Mouse (Mus musculus) urinary bladder, adult 2 months (tissue): ENCODE data around the gene Hipk4. TPM values are rescaled to one million over a fixed set of nuclear protein-coding genes. Genes with fewer than 3 reads are reported as not detected.
"Not testable (repeated sequence)": the region's sequence is repeated elsewhere in the genome, so short reads cannot be mapped to it uniquely, and the experiment has no call there.

ENCODE experiments used
- DNase-seq: peaks from one replicate; pipeline ENCODE4 v3.0.0; 2022; ENCODE audit warnings: low spot score
- polyA plus RNA-seq: library from polyadenylated mRNA; depleted of rRNA; stranded (reverse); fragments of >200 nt; gene quantifications from 2 replicates; pipeline ENCODE4 v1.2.3, GENCODE M21; 2012

Gene Hipk4
- polyA plus RNA-seq, 1 experiment, result 1.7 TPM

GRCm38 (mm10) chr7:27494659-27495367, 28.3 kb upstream of the Hipk4 start:
- DNase-seq, result not testable (repeated sequence)

- DNase-seq, result no peak
Measured at GRCm38 (mm10) chr7:27499036-27499435, 24.0 kb upstream of the Hipk4 start, which contains the start of gene Prx. Gene Prx, plus strand, starts transcription at chr7:27499324.

GRCm38 (mm10) chr7:27501620-27502019, 21.4 kb upstream of the Hipk4 start:
- DNase-seq, result no peak

GRCm38 (mm10) chr7:27506765-27507370, 16.2 kb upstream of the Hipk4 start:
- DNase-seq, result no peak

- peak; percentile 93 for DNase-seq
Measured at GRCm38 (mm10) chr7:27507711-27508647, 15.1 kb upstream of the Hipk4 start.

GRCm38 (mm10) chr7:27508648-27509005, 14.4 kb upstream of the Hipk4 start:
- DNase-seq, result no peak

GRCm38 (mm10) chr7:27510809-27511208, 12.3 kb upstream of the Hipk4 start:
- DNase-seq, result no peak

GRCm38 (mm10) chr7:27514961-27515360, 8.1 kb upstream of the Hipk4 start:
- no peak for DNase-seq

GRCm38 (mm10) chr7:27518314-27518713, 4.8 kb upstream of the Hipk4 start:
- no peak for DNase-seq

GRCm38 (mm10) chr7:27520104-27520503, 3.0 kb upstream of the Hipk4 start:
- no peak for DNase-seq

- DNase-seq, result no peak
Measured at GRCm38 (mm10) chr7:27520599-27520998, 2.5 kb upstream of the Hipk4 start.

- DNase-seq, result no peak
Measured at GRCm38 (mm10) chr7:27523805-27524204, 738 bp downstream of the Hipk4 start.

GRCm38 (mm10) chr7:27526039-27526827, 3.2 kb downstream of the Hipk4 start:
- peak; percentile 59 for DNase-seq

- DNase-seq, result no peak
Measured at GRCm38 (mm10) chr7:27529070-27529469, 6.0 kb downstream of the Hipk4 start.

- no peak for DNase-seq
Measured at GRCm38 (mm10) chr7:27530937-27531336, 7.9 kb downstream of the Hipk4 start.

- DNase-seq, result no peak
Measured at GRCm38 (mm10) chr7:27531707-27532106, 8.6 kb downstream of the Hipk4 start.

GRCm38 (mm10) chr7:27532480-27533050, 9.5 kb downstream of the Hipk4 start:
- no peak for DNase-seq

GRCm38 (mm10) chr7:27535386-27535785, 12.3 kb downstream of the Hipk4 start:
- DNase-seq, result no peak

- DNase-seq, result no peak
Measured at GRCm38 (mm10) chr7:27536618-27537017, 13.6 kb downstream of the Hipk4 start.

GRCm38 (mm10) chr7:27537998-27538397, 14.9 kb downstream of the Hipk4 start:
- DNase-seq, result no peak

GRCm38 (mm10) chr7:27538797-27539196, 15.7 kb downstream of the Hipk4 start:
- DNase-seq, result no peak
